Mouse (Mus musculus): ENCODE results near the gene Casz1. TPM values are rescaled to one million over a fixed set of nuclear protein-coding genes. Genes with fewer than 3 reads are reported as not detected.

Gene Casz1
- polyA plus RNA-seq, 1 experiment: 120 TPM

DNA sequence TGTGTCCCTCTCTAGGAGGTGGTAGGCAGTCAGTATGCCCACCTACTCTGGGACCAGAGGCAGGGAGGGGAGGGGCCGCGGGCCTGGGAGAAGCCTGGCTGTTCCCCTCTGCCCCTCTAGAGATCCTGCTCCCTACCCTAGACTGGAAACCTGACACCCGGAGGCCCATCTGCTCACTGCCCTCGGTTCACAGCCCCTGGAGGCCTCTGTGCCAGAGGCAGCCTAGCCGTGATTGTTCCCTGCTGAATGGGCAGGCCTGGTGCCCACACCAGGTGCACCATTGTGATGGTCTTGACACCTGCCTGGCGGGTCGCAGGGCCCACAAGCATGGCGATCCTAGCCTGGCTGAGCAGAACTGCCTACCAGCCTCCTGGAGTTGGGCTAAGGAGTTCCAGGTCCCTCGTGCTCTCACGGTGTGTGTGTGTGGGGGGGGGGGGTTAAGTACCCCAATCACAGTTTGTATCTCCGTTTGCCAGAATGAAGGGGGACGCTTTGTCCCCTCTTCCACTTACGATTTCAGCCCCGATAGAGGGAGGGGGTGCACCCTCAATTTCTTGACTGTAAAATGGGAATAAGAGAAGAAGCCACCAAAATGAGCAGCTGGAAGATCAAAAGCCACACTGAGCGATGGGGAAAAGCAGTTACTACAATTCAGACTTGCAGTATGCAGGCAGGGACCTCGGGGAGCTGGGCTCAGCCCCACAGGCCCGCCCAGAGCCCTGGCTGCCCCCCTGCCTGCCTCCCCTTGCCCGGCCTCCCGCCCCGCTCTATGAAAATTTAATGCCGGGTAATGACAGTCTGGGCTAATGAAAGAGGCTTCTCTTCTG lies 33.4 kb upstream of the Casz1 start:
- peaks cover 24% of the 10 kb centered on the region for H3K4me1 ChIP-seq (ENCODE audit: control insufficient read depth, insufficient read depth, insufficient read length, low read length)
- H3K4me3 ChIP-seq (ENCODE audit: low read depth, low read length): no peak overlapping the region
- 62% methylated on average over 21 of the region's 21 CpGs for WGBS
- TF ChIP-seq CTCF (IDR thresholded peaks at IDR 0.05; ENCODE audit: extremely low read depth, insufficient read length, insufficient replicate concordance, low read depth, low read length) (no peak), POLR2A (IDR thresholded peaks at IDR 0.05; ENCODE audit: low read depth, low read length) (no peak)
- H3K27me3 ChIP-seq (ENCODE audit: control insufficient read depth, insufficient read depth, low read length): no peaks in the 10 kb centered on the region
- H3K27ac ChIP-seq (ENCODE audit: insufficient read depth, low read depth, low read length): no peak overlapping the region
- no peaks in the 10 kb centered on the region for H3K36me3 ChIP-seq (ENCODE audit: control insufficient read depth, insufficient read depth, low read length)

DNA sequence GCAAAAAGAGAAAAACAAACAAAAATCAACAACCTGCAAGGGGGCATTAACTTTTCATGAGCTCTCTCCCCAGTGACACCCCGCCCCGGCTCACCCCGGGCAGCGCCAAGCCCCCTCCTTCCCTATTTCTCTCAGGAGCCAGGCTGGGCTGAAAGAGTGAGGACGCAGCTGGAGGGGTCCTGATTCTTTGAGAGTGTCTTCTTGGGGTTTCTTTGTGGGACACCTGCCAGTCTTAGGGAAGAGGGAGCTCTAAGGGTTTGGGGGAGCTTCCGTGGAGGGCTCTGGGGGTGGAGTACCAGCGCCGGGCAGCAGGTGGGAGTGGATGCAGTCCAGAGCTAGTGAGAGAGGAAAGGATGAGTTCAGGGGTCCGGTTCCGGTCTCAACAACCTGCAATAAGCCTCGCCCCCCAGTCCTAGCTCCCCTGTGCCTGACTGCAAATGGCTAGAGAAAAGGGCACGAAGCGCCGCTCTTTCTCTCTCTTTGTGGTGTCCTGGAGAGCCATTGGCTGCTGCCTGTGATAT lies 32.8 kb upstream of the Casz1 start:
- no peak for TF ChIP-seq CTCF (IDR thresholded peaks at IDR 0.05; ENCODE audit: extremely low read depth, insufficient read length, insufficient replicate concordance, low read depth, low read length)
- no peak for TF ChIP-seq POLR2A (IDR thresholded peaks at IDR 0.05; ENCODE audit: low read depth, low read length)
- 58% methylated on average over 14 of the region's 14 CpGs for WGBS
- H3K4me1 ChIP-seq (ENCODE audit: control insufficient read depth, insufficient read depth, insufficient read length, low read length): peaks cover 25% of the 10 kb centered on the region
- H3K27me3 ChIP-seq (ENCODE audit: control insufficient read depth, insufficient read depth, low read length): no peaks in the 10 kb centered on the region
- no peaks in the 10 kb centered on the region for H3K36me3 ChIP-seq (ENCODE audit: control insufficient read depth, insufficient read depth, low read length)
- no peak overlapping the region for H3K27ac ChIP-seq (ENCODE audit: insufficient read depth, low read depth, low read length)
- no peak overlapping the region for H3K4me3 ChIP-seq (ENCODE audit: low read depth, low read length)

DNA sequence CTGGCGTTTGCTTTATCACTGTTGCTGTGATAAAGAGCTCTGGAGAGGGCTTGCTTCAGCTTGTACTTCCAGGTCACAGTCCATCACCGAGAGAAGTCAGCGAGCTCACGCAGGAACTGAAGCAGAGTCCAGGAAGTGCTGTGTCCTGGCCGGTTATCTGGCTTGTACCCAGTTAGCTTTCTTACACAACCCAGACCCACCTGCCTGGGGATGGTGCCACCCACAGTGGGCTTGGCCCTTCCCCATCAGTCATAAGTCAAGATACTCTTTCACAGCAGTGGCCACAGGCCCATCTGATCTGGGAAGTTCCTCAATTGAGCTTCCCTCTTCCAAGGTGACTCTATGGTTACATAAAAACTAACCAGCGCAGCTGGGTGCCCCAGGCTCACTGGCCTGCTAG lies 31.6 kb upstream of the Casz1 start:
- 23% methylated on average over 6 of the region's 6 CpGs for WGBS
- no peaks in the 10 kb centered on the region for H3K27me3 ChIP-seq (ENCODE audit: control insufficient read depth, insufficient read depth, low read length)
- TF ChIP-seq POLR2A (IDR thresholded peaks at IDR 0.05; ENCODE audit: low read depth, low read length) (0 out of 2 replicates have a peak, but pooled peaks have one; percentile 19), CTCF (IDR thresholded peaks at IDR 0.05; ENCODE audit: extremely low read depth, insufficient read length, insufficient replicate concordance, low read depth, low read length) (no peak)
- H3K4me3 ChIP-seq (ENCODE audit: low read depth, low read length): no peak overlapping the region
- peaks cover 25% of the 10 kb centered on the region for H3K4me1 ChIP-seq (ENCODE audit: control insufficient read depth, insufficient read depth, insufficient read length, low read length)
- no peaks in the 10 kb centered on the region for H3K36me3 ChIP-seq (ENCODE audit: control insufficient read depth, insufficient read depth, low read length)
- peak overlapping the region; percentile 71 for H3K27ac ChIP-seq (ENCODE audit: insufficient read depth, low read depth, low read length)

DNA sequence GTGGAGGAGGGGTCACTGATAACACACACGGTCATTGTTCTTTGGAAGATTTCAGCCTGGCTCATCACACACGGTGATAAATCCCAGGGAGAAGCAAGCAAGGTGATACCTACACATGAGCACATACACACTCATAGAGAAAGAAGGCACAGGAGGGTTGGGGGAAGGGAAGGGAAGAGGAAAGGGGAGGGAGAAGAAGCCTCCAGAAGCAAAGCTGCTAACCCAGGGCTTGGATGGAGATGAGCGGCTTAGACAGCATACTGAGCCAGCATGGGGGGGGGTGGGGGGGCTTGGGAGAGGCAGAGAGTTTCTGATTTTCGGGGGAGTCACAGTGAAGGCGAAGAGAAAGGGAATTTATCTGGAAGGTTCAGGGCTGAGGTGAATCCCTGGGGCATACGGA lies 30.2 kb upstream of the Casz1 start:
- Histone ChIP-seq H3K27me3 (ENCODE audit: control insufficient read depth, insufficient read depth, low read length) (no peaks in the 10 kb centered on the region), H3K4me1 (ENCODE audit: control insufficient read depth, insufficient read depth, insufficient read length, low read length) (peaks cover 25% of the 10 kb centered on the region), H3K4me3 (ENCODE audit: low read depth, low read length) (no peak overlapping the region), H3K36me3 (ENCODE audit: control insufficient read depth, insufficient read depth, low read length) (no peaks in the 10 kb centered on the region), H3K27ac (ENCODE audit: insufficient read depth, low read depth, low read length) (no peak overlapping the region)
- WGBS: 88% methylated on average over 6 of the region's 6 CpGs
- TF ChIP-seq POLR2A (IDR thresholded peaks at IDR 0.05; ENCODE audit: low read depth, low read length) (no peak), CTCF (IDR thresholded peaks at IDR 0.05; ENCODE audit: extremely low read depth, insufficient read length, insufficient replicate concordance, low read depth, low read length) (no peak)

DNA sequence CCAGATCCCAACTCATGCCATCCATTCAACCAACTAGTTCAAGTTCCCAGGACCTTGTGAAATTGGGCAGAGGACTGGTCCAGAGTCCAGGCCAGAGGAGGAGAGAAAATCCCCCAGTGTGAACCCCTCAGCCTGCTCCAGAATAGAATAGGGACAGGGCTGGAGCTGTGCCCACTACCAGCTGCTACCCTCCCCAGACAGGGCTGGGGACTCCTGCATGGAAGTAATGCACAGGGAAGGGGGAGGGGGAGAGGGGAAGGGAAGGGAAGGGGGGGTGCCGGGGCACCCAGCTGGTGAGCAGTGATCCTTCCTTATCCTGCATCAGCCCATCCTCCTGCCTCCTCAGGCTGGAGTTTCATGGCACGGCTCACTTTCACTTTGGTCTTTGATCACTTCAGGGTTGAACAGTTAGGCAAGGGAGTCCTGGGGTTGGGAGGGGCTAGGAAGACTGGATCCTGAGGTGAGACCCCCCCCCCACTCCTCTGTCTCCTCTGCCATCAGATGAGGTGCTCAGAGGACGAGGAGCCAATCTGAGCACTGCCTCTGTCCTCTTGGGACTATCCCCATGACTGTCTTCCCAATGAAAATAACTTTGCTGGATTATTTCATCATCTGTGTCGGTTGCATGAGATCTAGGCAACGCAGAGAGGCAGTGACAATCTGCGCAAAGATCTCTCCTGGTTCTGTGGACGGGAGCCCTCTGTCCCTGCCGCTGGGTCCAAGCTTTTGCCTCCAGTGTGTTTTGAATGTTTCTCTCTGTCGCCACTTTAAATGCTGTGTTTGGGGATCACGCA lies 28.6 kb upstream of the Casz1 start:
- no peaks in the 10 kb centered on the region for H3K36me3 ChIP-seq (ENCODE audit: control insufficient read depth, insufficient read depth, low read length)
- WGBS: 73% methylated on average over 10 of the region's 10 CpGs
- peaks cover 25% of the 10 kb centered on the region for H3K4me1 ChIP-seq (ENCODE audit: control insufficient read depth, insufficient read depth, insufficient read length, low read length)
- H3K27me3 ChIP-seq (ENCODE audit: control insufficient read depth, insufficient read depth, low read length): no peaks in the 10 kb centered on the region
- peak overlapping the region; percentile 12; the same call in 1 of the 2 replicates for H3K27ac ChIP-seq (ENCODE audit: insufficient read depth, low read depth, low read length)
- no peak overlapping the region for H3K4me3 ChIP-seq (ENCODE audit: low read depth, low read length)
- TF ChIP-seq CTCF (IDR thresholded peaks at IDR 0.05; ENCODE audit: extremely low read depth, insufficient read length, insufficient replicate concordance, low read depth, low read length) (no peak), POLR2A (IDR thresholded peaks at IDR 0.05; ENCODE audit: low read depth, low read length) (no peak)

DNA sequence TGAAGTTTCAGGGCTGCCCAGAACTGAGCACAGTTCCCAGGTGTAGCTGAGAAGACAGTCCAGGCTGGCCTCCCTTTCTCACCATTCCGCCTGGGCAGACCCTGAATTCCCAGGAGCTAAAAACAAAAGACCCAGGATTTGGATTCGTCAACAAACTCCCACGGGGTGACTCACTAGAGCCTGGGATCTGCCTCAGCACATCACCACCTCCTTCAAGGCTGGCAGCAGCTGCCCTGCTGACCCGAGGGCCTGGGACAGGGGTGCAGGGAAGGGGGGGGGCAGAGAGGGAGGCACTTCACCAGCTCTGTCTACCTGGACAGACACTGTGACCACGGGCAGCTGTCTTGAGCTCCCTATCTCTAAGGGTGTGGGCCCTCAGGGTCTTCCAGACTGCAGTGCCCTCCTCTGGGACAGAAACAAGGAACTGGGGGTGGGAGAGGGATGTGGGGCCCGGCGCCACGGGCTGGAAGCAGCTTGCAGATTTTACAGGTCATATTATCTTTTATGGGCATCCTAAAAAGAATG lies 24.1 kb upstream of the Casz1 start:
- Histone ChIP-seq H3K27ac (ENCODE audit: insufficient read depth, low read depth, low read length) (no peak overlapping the region), H3K36me3 (ENCODE audit: control insufficient read depth, insufficient read depth, low read length) (no peaks in the 10 kb centered on the region), H3K27me3 (ENCODE audit: control insufficient read depth, insufficient read depth, low read length) (no peaks in the 10 kb centered on the region), H3K4me3 (ENCODE audit: low read depth, low read length) (no peak overlapping the region), H3K4me1 (ENCODE audit: control insufficient read depth, insufficient read depth, insufficient read length, low read length) (peaks cover 32% of the 10 kb centered on the region)
- 56% methylated on average over 8 of the region's 8 CpGs for WGBS
- TF ChIP-seq CTCF (IDR thresholded peaks at IDR 0.05; ENCODE audit: extremely low read depth, insufficient read length, insufficient replicate concordance, low read depth, low read length) (no peak), POLR2A (IDR thresholded peaks at IDR 0.05; ENCODE audit: low read depth, low read length) (no peak)

Measured in small intestine, adult 2 months (tissue).